Mouse (Mus musculus) layer of hippocampus, postnatal 25 days (tissue): ENCODE data around the gene Mrps5. TPM values are rescaled to one million over a fixed set of nuclear protein-coding genes. Genes with fewer than 3 reads are reported as not detected.

ENCODE experiments used
- DNase-seq, 2 experiments: peaks; one replicate each; pipeline ENCODE4 v3.0.0; 2022; ENCODE audit warnings: mixed read lengths in 2 of 2, low spot score in 1 of 2; ENCODE audit errors: extremely low spot score in 1 of 2
- total RNA-seq, 2 experiments: library from RNA; stranded (reverse); gene quantifications; 2 replicates each; pipeline ENCODE4 v1.2.3; 2021

The Mrps5 gene
- total RNA-seq, 2 experiments from 2014 or later, result 81.1 to 102 TPM

DNA sequence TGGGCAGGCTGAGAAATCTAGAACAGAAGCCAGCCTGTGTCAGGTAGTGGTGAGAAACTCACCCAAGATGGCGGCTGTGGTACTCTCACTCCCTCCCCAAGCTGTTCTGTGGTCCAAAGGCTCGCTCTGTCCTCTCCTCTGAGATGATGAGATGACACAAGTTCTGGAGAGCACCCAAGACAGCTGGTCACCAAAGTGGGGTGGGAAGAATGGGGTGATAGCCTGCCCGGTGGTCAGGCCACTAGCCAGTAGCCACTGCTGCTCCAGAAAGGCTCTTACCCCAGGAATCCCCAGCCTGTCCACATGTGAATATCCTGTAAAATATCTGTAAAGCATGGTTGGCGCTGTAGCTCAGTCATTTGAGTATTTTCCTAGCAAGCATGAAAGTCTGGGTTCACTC, 25.3 kb downstream of the Mrps5 start:
- DNase-seq, result no peak

DNA sequence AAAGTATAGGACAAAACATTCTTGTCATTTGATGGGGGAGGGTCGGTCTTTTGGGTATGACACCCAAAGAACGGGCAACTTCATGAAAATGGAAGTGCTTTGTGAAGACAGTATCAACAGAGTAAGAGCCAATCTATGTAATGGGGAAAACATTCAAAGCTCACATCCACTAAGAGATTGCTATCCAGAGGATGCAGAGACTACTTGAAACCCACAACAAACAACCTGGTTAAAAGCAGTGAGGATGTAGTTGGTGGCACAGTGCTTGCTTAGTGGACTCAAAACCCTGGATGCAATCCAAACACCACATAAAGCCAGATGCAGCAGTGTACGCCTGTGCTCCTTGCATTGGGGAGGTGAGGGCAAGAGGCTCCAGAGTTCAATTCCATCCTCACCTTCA, 32.3 kb downstream of the Mrps5 start:
- no peak for DNase-seq

DNA sequence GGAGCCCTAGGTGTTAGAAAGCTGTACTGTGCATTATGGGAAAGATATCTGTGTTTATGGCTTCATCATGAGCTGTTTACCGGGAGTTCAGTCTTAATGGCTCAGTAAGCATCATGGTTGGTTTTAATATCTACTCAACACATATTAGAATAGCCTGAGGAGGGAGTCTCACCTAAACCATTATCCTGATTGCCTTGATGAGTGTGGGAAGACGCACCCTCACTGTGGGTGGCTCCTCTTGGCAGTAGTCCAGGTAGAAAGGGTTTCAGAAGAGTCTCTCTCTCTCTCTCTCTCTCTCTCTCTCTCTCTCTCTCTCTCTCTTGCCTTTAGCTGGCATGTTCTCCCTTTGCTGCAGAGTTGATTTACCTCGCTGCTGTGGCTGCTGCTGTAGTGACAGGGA, 35.0 kb downstream of the Mrps5 start:
- DNase-seq, result no peak

DNA sequence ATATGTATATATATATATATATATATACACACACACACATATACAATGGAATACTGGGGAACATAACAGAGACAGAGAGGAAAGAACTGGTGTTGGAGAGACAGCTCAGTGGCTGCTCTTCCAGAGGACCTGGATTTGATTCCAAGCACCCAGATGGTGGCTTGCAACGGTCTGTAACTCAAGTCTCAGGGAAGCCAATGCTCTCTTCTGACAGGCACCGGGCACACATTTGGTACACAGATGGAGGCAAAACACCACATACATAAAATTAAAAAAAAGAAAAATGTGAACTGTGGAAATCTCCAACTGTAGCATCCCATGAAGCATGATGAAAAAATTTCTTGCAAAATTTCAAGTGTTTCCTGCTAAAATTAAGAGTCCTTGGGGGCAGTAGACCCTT, 37.8 kb downstream of the Mrps5 start:
- no peak for DNase-seq

DNA sequence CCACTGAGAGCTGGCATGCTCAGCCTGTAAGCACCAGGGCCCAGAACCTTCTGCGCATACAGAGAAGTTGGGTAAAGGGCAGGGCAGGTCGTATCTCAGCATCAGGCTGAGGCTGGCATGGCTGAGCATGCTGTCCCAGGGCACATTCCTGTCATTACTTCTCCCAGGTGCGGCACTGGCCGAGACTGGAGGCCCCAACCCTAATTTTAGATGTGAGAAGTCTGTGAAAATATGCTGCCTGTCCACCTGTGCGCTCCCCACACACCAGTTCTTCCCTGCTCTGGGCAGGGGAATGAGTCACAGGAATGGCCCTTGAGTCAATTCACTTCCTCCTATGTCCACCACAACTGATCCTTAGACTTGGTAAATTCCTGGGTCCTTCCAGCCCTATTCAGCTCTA, 38.6 kb downstream of the Mrps5 start:
- DNase-seq, result no peak

DNA sequence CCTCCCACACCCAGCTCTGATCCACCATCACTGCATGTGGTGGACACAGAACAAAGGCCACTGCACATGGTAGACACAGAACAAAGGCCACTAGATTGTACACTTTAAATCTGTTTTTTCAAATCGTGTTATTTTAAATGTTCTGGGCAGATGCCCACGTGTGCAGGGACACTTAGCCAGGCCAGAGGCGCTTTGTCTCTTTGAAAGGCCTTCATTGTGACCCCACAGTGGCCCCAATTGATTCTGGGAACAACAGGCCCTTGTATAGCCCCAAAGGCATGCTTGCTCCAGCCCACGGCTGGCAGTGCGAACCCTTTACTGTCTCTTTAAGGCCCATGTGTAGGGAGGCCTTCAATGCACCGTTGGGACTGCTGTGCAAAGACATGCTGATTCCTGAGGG, 40.3 kb downstream of the Mrps5 start:
- DNase-seq, result no peak

DNA sequence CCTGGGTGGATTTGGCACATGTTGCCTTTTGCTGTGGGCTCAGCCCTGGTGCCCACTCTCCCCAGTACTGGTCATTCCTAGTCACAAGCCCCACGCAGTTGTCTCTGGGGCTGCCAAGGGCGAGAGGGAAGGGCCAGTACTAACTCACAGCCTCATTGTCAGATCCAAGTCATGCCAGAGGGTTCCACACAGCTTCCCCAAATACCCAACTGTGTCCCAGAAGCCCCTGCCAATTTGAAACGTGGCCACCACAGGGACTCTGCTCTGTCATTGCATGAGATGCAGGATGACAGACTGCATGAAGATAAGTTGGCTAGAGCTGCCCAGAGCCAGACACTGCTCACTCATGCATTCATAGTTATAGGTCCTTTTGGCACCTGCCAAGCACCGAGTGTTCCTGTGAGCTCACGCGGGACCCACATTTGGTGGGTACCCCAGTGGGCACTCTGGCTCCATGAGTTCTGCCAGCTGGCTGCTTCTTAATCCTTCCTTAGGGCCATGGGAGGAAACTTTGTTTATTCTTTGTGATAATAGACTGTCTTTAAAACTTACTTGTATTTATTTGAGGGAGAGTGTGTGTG, 41.1 kb downstream of the Mrps5 start:
- peak in 1 of 2 experiments; percentile 11 for DNase-seq

DNA sequence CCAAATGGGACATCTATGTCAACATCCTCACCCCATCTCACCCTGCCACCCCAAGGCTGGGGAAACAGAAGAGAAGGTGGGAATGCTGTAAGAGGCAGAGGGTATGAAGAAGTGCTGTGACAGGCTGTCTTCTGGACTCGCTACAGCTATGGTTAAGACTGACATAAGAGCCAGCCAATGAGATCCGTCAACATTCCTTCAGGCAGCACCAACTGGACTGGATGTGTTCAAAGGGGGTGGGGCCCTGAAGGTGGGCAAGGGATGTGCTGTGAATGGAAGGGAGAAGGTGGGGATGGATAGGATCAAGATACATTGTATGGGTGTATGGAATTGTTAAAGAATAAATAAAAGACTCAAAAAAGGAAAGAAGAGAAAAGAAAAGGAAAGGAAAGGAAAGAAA, 45.6 kb downstream of the Mrps5 start:
- DNase-seq, result no peak

DNA sequence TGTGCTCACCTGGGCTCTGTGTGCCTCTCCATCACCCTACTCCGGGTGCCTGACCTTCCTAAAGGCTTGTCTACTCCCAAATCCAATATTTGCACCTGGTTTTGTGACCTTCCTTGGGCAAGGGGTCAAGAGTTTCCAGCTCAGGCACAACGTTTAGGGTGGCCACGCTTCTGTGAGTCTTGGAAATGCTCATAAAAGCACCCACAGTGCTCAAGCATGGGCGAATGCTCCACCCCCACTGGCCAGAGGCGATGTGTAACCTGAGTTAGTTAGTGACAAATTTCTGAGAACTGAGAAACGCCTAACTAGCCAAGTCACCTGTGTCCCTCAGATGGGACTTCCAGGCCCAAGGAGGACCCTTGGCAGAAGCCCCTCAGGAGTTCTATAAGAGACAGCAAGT, 48.6 kb downstream of the Mrps5 start:
- no peak for DNase-seq

DNA sequence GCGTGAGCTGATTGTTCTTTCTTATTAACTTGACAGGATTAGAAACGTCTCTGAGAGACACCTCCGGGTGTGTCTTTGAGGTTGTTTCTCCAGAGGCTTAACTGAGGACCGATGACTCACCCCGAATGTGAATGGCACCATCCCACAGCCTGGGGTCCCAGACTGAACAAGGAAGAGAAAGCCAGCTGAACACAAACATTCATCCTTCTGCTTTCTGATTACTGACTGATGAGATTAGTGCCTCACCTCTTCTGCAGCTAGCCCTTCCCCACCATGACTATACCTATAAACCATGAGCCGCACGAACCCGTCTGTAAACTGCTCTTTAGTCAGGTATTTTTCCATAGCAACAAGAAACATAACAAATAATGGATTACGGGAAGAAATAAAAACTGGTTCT, 52.0 kb downstream of the Mrps5 start:
- no peak for DNase-seq

DNA sequence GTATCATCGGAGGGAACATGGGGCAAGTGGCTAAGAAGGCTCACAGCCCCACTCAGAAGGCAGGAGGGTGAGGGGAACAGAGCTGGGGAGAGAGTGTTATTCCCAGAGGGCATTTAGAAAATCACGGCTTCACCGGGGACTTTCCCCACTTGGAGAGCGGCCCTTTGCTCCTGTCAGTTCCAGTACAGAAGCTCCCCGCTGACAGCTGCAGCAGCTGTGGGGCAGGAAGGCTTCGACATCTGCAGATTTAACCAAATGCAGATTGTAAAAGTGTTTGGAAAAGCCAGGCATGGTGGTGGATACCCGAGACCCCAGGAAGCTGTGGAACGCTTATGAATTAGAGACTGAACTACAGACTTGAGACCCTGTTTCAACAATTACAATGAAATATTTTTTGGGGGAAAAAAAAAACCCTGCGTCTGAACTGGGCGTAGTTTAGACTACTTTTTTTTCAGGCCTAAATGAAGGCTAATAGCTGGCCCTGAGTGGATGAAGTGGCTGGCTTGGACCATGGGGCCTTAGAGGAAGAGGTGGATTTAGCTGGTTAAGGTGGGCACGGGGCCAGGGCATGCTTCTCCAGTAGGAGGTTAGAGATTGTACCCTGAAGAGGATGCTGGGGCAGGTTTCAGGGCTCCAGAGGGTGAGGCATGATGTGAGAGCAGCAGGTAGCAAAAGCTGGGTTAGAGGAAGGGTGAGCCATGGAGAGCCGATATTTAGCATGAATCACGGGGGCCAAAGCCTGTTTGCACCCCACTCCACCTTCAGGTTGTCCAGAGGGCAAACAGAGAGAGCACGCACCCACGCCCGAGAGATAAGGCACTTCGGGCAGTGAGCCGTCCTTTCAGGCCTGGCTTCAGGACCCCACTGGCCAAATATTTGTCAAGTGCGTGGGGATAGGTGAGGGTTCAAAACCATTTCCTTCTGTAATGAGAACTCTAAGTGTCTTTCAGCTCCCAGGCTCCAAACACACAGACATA, 57.0 kb downstream of the Mrps5 start:
- no peak for DNase-seq

DNA sequence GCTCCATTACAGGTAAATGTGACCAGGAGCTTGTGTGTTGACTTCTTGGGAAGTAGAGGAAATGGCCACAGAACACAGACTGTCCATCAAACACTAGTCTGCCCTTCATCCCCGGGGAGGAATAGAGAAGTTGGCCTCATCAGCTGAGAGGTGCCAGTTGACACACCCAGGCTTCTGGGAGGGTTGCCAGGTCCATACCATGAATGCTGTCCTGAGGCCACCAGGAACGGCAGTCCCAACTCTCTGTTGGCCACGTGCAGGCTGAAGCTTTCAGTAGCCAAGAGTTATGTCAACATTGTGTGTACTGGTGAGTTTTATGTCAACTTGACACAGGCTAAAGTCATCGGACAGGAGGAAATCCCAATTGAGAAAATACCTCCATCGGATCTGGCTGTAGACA, 59.9 kb downstream of the Mrps5 start:
- DNase-seq, result no peak

DNA sequence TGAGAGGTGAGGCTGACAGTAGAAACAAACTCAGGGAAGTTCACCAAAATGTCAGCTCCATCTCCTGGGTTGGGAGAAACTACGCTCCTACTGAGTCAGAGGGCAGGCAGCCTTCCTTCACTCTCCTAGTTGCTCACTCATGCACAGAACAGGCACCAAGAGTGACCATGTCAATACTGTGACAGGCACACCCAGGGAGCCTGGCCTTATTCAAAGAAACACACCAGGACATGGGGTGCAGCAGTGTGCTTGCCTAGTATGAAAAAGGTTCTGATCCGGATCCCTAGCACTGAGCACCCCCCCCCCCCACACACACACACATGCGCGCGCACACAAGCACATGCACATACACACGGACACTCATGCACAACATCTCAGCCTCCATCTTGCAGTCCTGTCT, 61.1 kb downstream of the Mrps5 start:
- no peak for DNase-seq

DNA sequence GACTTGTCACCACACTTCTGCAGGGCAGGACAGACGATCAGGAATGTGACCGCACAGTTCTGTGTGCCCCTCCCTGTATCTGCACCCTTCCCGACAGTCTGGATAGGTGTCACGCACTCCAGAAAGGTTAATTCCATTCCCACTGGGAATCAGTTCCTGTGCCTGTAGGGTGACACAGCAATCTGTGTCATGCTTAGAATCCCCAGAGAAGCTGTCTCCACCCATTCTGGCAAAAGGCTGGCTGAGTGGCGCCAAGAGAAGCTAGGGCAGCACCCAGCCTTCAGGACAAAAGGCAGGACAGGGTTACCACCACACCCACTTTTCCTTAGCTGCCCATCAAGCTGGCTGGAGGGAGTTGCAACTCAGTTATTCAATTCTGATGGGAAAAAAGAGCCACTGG, 62.9 kb downstream of the Mrps5 start:
- DNase-seq, result no peak

DNA sequence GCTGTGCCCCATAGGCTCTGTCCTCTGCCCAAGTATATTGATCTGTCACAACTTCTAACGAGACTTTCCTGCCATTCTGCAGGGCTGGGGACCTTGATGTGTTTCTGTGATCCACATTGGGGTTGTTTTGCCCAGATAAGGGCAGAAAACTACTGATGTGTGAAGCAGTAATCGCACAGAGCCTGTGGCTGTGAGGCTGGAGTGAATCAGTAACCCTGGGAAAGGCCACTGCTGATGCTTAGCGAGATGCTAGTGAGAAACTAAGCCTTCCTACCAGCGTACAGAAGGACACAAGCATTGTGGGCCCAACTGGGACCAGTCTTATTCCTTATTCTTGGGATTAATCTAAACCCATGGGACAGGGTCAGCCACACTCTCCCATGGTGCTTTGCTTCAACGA, 64.6 kb downstream of the Mrps5 start:
- no peak for DNase-seq

DNA sequence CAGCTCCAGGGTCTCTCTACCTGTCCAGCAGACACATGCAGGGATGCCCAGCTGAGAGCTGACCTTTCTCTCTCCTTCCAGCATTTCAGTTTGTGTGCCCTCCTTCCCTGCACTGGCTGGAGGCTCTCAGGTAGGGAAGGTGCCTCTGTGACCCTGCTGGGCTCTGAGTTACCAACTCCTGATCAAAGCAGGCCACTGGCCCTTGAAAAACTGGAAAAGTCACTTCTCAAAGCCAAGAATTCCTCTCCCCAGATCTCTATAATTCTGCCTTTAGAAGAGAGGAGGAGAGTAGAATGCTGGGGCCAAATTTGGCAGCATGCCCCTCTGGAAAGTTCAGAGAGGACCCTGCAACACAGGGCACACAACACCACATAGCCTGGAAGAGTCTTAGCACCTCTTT, 65.3 kb downstream of the Mrps5 start:
- no peak for DNase-seq

DNA sequence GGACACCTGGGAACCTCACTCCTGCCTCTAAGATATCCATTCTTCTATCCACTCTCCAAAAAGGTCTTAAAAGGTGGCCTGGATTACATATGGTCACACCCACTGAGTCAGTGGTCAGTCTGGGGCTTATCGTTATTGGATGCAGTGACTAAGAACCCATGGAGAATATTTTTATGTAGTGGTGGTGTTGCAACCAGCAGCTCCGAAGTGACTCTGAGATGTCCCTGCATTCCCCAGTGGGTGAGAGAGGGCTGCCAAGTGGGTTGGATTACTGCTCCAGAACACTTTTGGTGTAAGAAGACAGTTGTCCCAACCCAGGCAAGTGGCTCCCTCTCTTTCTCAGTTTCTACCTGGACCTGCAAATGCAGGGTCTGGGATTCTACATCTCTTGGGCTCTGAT, 65.8 kb downstream of the Mrps5 start:
- no peak for DNase-seq

DNA sequence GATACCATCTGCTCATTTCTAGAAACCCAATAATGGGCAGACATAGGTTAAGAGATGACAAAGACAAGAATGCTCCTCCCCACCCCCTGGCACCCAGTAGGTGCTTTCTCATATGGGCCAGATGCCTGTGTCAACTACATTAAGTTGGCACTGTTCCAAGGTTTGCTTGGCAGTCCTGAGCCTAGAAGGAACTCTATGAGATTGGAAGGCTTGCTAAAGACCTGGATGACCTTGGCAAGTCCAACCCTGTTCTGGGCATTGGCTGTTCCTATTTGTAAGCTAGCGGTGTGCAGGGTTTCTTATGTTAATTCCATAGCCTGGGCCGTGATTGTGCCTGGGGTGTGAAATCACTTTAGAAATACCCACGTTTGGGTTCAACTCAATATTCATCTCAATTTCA, 67.8 kb downstream of the Mrps5 start:
- DNase-seq, result no peak

DNA sequence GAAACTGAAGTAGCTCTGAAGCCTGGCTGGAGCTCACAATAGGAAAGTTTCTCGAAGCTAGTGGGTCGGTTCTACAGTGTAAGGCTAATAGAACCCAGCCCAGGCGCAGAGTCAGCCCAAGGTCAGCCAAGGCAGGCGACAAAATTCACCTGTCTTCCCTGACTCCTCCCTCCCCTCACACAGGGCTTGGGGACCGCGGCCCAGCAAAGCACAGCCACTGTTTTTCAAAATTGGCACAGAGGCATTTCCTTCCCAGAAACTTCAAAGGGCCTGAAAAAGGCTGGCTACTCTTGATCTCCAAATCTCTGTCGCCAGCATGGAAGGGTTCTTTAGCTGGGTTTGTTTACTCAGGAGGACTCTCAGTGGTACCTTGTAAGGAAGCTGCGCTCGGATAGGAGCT, 68.4 kb downstream of the Mrps5 start:
- no peak for DNase-seq

DNA sequence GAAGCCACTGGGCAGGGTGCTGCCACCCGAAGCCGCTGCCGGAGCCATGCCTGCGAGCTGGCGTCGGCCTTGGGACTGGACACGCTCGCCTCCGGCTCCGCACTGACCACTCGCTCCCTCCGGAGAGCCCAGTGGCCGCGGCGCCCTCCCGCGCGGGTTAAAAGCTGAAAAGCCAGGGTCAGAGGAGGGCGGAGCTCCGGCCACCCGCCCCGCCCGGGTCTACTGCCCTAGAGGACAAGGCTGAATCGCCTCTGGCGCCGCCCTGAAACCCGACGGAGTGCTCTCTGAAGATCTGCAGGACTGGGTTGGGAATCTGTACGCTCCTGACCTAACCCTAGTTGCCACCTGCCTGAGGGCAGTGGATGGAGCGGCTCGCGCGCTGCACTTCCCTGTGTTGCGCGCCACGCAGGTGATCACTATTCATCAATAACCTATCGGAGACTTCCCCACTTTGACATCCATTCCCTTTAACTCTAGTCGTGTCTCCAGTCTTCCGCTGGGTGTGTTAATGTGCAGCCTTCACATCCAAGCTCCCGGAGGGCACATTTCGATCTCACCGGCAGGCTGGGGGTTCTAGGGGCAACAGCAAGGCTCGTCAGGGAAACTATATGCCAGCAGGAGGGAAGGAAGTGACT, 69.2 kb downstream of the Mrps5 start, which contains the start of gene Mal:
Gene Mal, minus strand, starts transcription at position 610 of the 635 bp plus-strand sequence.
- peak; percentile 12 to 15 for DNase-seq
